Mouse (Mus musculus): ENCODE data around the gene Necab3. TPM values are rescaled to one million over a fixed set of nuclear protein-coding genes. Genes with fewer than 3 reads are reported as not detected.

Necab3 gene
- polyA plus RNA-seq, 1 experiment = 0.31 TPM

DNA sequence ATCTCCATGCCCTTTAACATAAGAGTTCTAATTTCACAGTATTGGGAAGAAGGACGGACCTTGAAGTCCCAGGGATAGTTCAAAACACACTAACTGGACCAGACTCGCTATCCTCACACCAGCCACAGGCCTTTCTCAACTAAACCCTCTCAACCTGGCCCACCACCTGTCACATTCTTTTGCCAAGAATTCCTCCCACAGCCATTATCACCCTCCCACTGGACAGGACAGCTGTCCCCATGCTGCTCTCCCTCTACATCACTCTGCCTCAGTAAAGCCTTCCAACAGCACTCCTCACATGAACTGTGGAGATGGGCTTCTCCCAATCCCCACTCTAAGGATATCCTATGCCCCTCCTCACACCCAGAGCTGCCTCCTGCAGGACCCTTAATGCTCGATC lies 6.9 kb upstream of the Necab3 start:
- no peak overlapping the region for H3K4me3 ChIP-seq (replicated peaks)
- no peaks in the 10 kb centered on the region for H3K27me3 ChIP-seq (replicated peaks)
- H3K36me3 ChIP-seq (replicated peaks; ENCODE audit: low read length) = peaks cover 52% of the 10 kb centered on the region
- TF ChIP-seq GATA1 (IDR thresholded peaks at IDR 0.05; ENCODE audit: borderline replicate concordance, low read length) (no peak), FLI1 (IDR thresholded peaks at IDR 0.05; ENCODE audit: low read length) (no peak)
- peaks cover 57% of the 10 kb centered on the region for H3K4me1 ChIP-seq
- no peaks in the 10 kb centered on the region for H3K9me3 ChIP-seq

DNA sequence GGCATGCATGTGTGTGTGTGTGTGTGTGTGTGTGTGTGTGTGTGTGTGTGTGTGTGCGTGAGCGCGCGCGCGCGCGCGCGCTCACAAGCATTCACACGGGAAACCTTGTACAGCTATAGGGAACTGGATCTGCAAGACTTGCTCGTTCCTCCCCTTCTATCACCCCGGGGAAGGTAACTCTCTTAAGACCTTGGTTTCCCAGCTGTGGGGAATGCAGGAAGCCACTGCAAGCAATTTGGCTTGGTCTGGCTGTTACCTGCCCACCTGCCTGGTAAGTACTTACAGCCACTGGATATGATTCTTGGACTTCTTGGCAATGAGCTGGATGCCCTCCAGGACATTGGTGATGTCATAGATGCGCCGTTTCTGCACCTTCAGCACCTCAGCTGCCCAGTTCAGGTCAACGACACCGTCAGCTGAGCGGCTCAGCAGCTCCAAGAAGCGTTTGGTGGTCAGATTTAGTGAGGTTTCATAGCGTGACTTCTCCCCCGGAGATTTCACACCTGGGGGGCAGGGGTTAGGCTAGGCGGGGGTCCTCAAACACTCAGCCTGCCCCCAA lies 5.0 kb upstream of the Necab3 start:
- Histone ChIP-seq H3K4me3 (replicated peaks) (no peak overlapping the region), H3K27me3 (replicated peaks) (no peaks in the 10 kb centered on the region), H3K4me1 (peaks cover 65% of the 10 kb centered on the region), H3K36me3 (replicated peaks; ENCODE audit: low read length) (peaks cover 64% of the 10 kb centered on the region), H3K9me3 (no peaks in the 10 kb centered on the region)
- TF ChIP-seq GATA1 (IDR thresholded peaks at IDR 0.05; ENCODE audit: borderline replicate concordance, low read length) (no peak), FLI1 (IDR thresholded peaks at IDR 0.05; ENCODE audit: low read length) (no peak)

DNA sequence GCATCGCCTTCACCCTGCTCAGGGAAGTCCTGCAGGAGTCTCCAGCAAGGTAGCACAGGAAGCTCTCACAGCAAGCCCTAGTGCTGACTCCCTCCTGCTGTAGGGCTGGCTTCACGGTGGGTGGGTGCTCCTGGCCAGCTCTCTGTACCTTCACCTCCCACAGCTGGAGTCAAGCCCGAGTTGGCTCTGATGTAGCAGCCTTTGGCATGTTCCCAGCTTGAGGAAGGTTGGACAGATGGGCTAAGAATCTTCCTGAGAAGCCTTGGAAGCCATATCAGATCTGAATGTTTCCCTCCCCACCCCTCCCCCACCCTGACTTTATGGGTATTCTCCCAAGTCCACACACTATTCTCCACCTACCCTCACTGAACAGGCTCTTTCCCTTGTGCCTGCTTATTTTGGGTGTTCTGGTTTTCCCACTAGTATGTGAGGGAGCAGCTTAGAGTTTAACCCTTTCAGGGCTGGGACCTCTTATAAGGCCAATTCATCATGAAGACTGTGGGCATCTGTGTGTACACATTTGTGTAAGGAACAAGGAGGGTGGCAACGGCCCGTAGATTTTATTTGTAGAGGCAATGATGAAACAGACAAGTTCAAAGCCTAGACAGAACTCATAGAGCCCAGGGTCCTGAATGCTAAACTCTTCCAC lies 1.4 kb downstream of the Necab3 start:
- no peak overlapping the region for H3K4me3 ChIP-seq (replicated peaks)
- peaks cover 57% of the 10 kb centered on the region for H3K36me3 ChIP-seq (replicated peaks; ENCODE audit: low read length)
- no peaks in the 10 kb centered on the region for H3K9me3 ChIP-seq
- TF ChIP-seq FLI1 (IDR thresholded peaks at IDR 0.05; ENCODE audit: low read length) (no peak), GATA1 (IDR thresholded peaks at IDR 0.05; ENCODE audit: borderline replicate concordance, low read length) (no peak)
- peaks cover 5% of the 10 kb centered on the region for H3K27me3 ChIP-seq (replicated peaks)
- H3K4me1 ChIP-seq = peaks cover 45% of the 10 kb centered on the region

DNA sequence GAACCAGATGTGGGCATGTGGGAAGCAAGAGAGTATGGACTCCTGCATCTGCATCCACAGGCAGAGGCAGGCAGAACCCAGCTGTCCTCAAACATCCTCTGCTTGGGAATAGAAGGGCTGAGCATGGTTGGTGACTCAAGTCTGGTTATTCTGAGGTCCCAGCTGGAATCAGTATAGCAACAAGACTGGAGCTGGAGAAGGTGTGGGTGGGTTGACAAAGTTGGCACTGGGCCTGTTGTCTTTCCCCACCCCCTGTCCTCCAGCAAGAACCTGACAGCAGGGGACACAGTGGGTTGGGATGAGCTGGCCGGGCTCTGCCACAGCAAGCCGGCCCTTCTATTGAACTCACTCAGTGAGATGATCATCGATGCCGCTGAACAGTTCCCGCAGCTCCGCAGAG lies 3.5 kb downstream of the Necab3 start:
- Histone ChIP-seq H3K4me3 (replicated peaks) (no peak overlapping the region), H3K4me1 (peaks cover 47% of the 10 kb centered on the region), H3K36me3 (replicated peaks; ENCODE audit: low read length) (peaks cover 45% of the 10 kb centered on the region), H3K27me3 (replicated peaks) (peaks cover 17% of the 10 kb centered on the region), H3K9me3 (no peaks in the 10 kb centered on the region)
- TF ChIP-seq FLI1 (IDR thresholded peaks at IDR 0.05; ENCODE audit: low read length) (no peak), GATA1 (IDR thresholded peaks at IDR 0.05; ENCODE audit: borderline replicate concordance, low read length) (no peak)

DNA sequence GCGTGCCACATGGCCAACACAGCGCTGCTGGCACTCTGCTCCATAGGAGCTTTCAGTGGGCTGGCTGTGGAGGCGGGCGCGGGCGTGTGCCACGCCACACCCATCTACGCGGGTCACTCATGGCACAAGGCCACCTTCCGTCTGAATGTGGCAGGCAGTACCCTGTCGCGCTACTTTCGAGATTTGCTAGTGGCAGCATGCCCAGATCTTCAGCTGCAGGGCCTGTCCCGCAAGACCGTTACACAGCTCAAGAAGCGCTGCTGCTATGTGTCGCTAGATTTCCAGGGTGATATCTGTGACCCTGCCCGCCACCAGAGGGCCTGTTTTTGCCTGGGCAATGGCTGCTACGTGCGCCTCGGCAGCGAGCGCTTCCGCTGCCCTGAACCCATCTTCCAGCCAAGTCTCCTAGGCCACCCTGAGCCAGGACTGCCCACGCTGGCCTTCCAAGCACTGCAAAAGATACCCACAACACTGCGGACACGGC lies 6.2 kb downstream of the Necab3 start:
- H3K4me3 ChIP-seq (replicated peaks) = no peak overlapping the region
- H3K36me3 ChIP-seq (replicated peaks; ENCODE audit: low read length) = peaks cover 37% of the 10 kb centered on the region
- H3K9me3 ChIP-seq = no peaks in the 10 kb centered on the region
- H3K27me3 ChIP-seq (replicated peaks) = peaks cover 26% of the 10 kb centered on the region
- no peak for TF ChIP-seq FLI1 (IDR thresholded peaks at IDR 0.05; ENCODE audit: low read length)
- TF ChIP-seq GATA1 (IDR thresholded peaks at IDR 0.05; ENCODE audit: borderline replicate concordance, low read length) = no peak
- peaks cover 36% of the 10 kb centered on the region for H3K4me1 ChIP-seq

DNA sequence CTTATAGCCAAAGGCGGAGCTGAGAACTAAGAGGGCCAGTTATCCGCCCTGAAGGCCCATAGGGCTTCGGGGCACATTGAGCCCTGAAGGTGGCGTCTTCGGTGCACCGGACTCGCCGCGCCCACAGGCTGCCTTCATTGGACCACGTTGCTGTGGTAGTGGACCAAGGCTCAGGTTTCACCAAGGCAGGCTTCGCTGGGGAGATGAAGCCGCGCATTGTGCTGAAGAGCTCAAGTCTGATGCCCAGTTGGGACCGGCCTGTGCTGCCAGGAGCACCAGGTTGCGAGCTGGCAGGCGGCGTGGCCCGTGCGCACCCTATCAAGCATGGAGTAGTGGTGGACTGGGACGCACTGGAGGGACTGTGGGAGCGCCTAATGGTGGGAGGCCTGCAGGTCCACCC lies 6.8 kb downstream of the Necab3 start:
- H3K27me3 ChIP-seq (replicated peaks) = peaks cover 29% of the 10 kb centered on the region
- H3K9me3 ChIP-seq = no peaks in the 10 kb centered on the region
- H3K4me1 ChIP-seq = peaks cover 30% of the 10 kb centered on the region
- peaks cover 42% of the 10 kb centered on the region for H3K36me3 ChIP-seq (replicated peaks; ENCODE audit: low read length)
- TF ChIP-seq GATA1 (IDR thresholded peaks at IDR 0.05; ENCODE audit: borderline replicate concordance, low read length) (no peak), FLI1 (IDR thresholded peaks at IDR 0.05; ENCODE audit: low read length) (no peak)
- H3K4me3 ChIP-seq (replicated peaks) = no peak overlapping the region

DNA sequence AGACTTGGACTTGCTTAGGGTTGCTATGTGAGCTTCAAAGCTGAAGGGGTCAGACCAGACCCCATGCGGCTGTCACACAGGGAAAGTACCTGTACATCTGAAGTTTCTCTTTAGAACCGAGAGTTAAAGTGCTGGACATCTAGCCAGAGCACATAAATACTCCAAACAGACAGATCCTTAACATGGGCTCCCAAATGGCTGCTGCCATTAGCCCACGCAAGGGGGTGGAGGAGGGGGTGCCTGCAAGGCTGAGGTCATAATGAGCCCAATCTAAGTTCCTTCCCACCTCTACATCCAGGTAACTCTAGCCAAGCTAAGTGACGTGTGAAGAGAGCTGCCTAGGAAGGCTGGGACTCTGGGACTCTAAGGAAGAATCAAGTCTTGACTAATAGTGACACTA lies 7.2 kb downstream of the Necab3 start, which contains the start of gene Actl10:
Actl10 (plus strand) TSS at position 301 of the 400 bp plus-strand sequence.
- peaks cover 46% of the 10 kb centered on the region for H3K36me3 ChIP-seq (replicated peaks; ENCODE audit: low read length)
- H3K9me3 ChIP-seq = no peaks in the 10 kb centered on the region
- no peak for TF ChIP-seq FLI1 (IDR thresholded peaks at IDR 0.05; ENCODE audit: low read length)
- no peak within 1 kb of the TSS for H3K4me3 ChIP-seq (replicated peaks)
- H3K27me3 ChIP-seq (replicated peaks) = peaks cover 29% of the 10 kb centered on the region
- H3K4me1 ChIP-seq = peaks cover 29% of the 10 kb centered on the region

DNA sequence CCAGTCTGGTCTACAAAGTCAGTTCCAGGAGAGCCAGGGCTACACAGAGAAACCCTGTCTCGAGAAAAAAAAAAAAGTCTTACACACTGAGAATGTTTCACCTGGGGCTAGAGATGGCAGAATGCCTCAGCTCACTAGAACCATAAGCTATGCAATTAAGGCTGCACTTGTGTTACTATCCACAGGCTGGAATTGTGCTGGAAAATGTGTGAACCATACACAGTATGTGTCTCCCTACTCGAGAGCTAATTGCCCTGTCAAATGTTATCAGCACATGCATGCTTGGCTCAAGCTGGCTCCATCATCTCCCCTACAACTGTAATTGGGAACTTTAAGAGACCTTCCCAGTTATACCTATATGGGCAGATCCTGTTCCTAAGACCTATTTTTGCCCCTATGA lies 7.8 kb downstream of the Necab3 start:
- TF ChIP-seq GATA1 (IDR thresholded peaks at IDR 0.05; ENCODE audit: borderline replicate concordance, low read length) (no peak), FLI1 (IDR thresholded peaks at IDR 0.05; ENCODE audit: low read length) (no peak)
- peaks cover 50% of the 10 kb centered on the region for H3K36me3 ChIP-seq (replicated peaks; ENCODE audit: low read length)
- H3K4me1 ChIP-seq = peaks cover 29% of the 10 kb centered on the region
- H3K27me3 ChIP-seq (replicated peaks) = peaks cover 29% of the 10 kb centered on the region
- no peaks in the 10 kb centered on the region for H3K9me3 ChIP-seq
- no peak overlapping the region for H3K4me3 ChIP-seq (replicated peaks)

DNA sequence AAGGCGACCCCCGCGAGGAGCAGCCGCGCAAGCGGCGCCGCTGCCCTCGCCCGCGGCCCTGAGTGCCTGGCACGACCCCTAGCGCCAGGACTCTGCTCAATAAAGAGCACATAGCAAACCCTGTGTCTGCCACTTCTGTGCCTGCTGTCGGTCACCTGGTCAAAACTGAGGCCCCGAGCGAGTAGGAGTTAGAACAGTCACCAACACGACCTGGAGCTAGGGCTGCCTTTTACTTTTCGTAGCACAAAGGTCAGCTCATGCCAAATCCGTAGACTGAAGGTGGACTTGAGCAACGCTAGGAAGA lies 8.9 kb downstream of the Necab3 start:
- Histone ChIP-seq H3K4me1 (peaks cover 31% of the 10 kb centered on the region), H3K9me3 (no peaks in the 10 kb centered on the region), H3K36me3 (replicated peaks; ENCODE audit: low read length) (peaks cover 51% of the 10 kb centered on the region), H3K27me3 (replicated peaks) (peaks cover 28% of the 10 kb centered on the region), H3K4me3 (replicated peaks) (peak overlapping the region; percentile 90)
- TF ChIP-seq FLI1 (IDR thresholded peaks at IDR 0.05; ENCODE audit: low read length) = no peak
- no peak for TF ChIP-seq GATA1 (IDR thresholded peaks at IDR 0.05; ENCODE audit: borderline replicate concordance, low read length)

DNA sequence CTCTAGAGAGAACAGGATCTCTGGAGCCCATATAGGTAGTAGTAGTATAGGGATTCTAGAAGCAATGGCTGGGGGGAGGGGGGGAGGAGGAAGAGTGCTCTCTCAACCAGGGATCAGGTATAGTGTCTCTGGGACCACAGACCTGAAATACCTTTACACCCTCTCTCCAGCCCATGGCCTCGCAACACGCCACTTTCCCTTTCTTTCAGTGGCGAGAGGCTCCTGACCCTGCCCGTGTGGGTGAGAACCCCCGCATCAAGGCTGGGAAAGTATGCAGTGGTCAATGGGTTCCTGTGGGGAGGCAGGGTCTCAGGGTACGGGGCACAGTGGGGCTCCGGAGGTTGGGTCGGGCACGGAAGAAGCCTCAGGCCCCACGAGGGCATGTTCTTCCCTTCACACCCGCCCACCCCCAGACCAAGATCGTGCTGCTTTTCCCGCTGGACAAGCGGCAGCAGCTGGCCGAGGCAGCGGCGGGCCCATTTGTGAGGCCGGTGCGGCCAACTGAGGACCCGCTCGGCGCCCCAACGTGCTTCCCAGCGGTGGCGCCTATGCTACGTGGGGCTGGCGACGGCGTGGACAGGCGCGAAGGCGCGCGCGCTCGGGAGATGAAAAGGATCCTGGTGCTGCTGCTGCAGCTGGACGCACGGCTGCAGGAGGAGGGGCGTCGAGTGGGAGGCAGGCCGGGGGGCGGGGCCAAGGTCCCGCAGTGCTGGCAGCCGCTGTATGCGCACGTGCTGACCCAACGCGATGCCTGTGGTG lies 9.4 kb downstream of the Necab3 start:
- Histone ChIP-seq H3K36me3 (replicated peaks; ENCODE audit: low read length) (peaks cover 49% of the 10 kb centered on the region), H3K4me3 (replicated peaks) (peak overlapping the region; percentile 90)

More for the DNA sequence above, 9.4 kb downstream of the Necab3 start:
- TF ChIP-seq FLI1 (IDR thresholded peaks at IDR 0.05; ENCODE audit: low read length) = no peak
- no peak for TF ChIP-seq GATA1 (IDR thresholded peaks at IDR 0.05; ENCODE audit: borderline replicate concordance, low read length)
- H3K9me3 ChIP-seq = no peaks in the 10 kb centered on the region
- H3K27me3 ChIP-seq (replicated peaks) = peaks cover 28% of the 10 kb centered on the region
- peaks cover 31% of the 10 kb centered on the region for H3K4me1 ChIP-seq
